Mouse (Mus musculus): ENCODE data around the gene Cox4i1. TPM values are rescaled to one million over a fixed set of nuclear protein-coding genes. Genes with fewer than 3 reads are reported as not detected.
"Not testable (repeated sequence)": the region's sequence is repeated elsewhere in the genome, so short reads cannot be mapped to it uniquely, and the experiment has no call there.

Gene Cox4i1
- polyA plus RNA-seq, 1 experiment: 1,638 TPM

- DNase-seq (ENCODE audit: low read depth, low spot score): no peak
- WGBS: 65% methylated on average over 7 of the region's 7 CpGs
Observed at GRCm38 (mm10) chr8:120656322-120657052, 11.5 kb upstream of the Cox4i1 start.

- no peak for DNase-seq (ENCODE audit: low read depth, low spot score)
- WGBS: 92% methylated on average over 8 of the region's 8 CpGs
Observed at GRCm38 (mm10) chr8:120657415-120657814, 10.6 kb upstream of the Cox4i1 start.

- 81% methylated on average over 6 of the region's 6 CpGs for WGBS
Observed at GRCm38 (mm10) chr8:120664566-120664965, 3.5 kb upstream of the Cox4i1 start.

GRCm38 (mm10) chr8:120665726-120666455 lies 2.1 kb upstream of the Cox4i1 start:
- no peak for DNase-seq (ENCODE audit: low read depth, low spot score)
- WGBS: 69% methylated on average over 3 of the region's 3 CpGs

More at GRCm38 (mm10) chr8:120664566-120664965, 3.5 kb upstream of the Cox4i1 start:
- no peak for DNase-seq (ENCODE audit: low read depth, low spot score)

- no peak for DNase-seq (ENCODE audit: low read depth, low spot score)
- WGBS: 5% methylated on average over 17 of the region's 17 CpGs
Observed at GRCm38 (mm10) chr8:120666807-120667470, 1.1 kb upstream of the Cox4i1 start.

- under 1% methylated on average over 51 of the region's 51 CpGs for WGBS
- no peak for DNase-seq (ENCODE audit: low read depth, low spot score)
Observed at GRCm38 (mm10) chr8:120668374-120668905, 418 bp downstream of the Cox4i1 start, which contains the start of gene Emc8. TSS of gene Emc8 (minus strand) at chr8:120668573.

- 52% methylated on average over 6 of the region's 6 CpGs for WGBS
- DNase-seq (ENCODE audit: low read depth, low spot score): no peak
Observed at GRCm38 (mm10) chr8:120671775-120672174, 3.8 kb downstream of the Cox4i1 start.

GRCm38 (mm10) chr8:120672626-120673229 lies 4.7 kb downstream of the Cox4i1 start:
- DNase-seq (ENCODE audit: low read depth, low spot score): no peak
- WGBS: 86% methylated on average over 16 of the region's 16 CpGs

GRCm38 (mm10) chr8:120673298-120673697 lies 5.3 kb downstream of the Cox4i1 start:
- DNase-seq (ENCODE audit: low read depth, low spot score): no peak
- WGBS: 92% methylated on average over 7 of the region's 7 CpGs

GRCm38 (mm10) chr8:120675718-120676117 lies 7.7 kb downstream of the Cox4i1 start:
- 76% methylated on average over 8 of the region's 8 CpGs for WGBS
- no peak for DNase-seq (ENCODE audit: low read depth, low spot score)

GRCm38 (mm10) chr8:120678447-120678846 lies 10.4 kb downstream of the Cox4i1 start:
- DNase-seq (ENCODE audit: low read depth, low spot score): no peak
- WGBS: 15% methylated on average over 10 of the region's 10 CpGs

- DNase-seq (ENCODE audit: low read depth, low spot score): no peak
- 24% methylated on average over 11 of the region's 11 CpGs for WGBS
Observed at GRCm38 (mm10) chr8:120679629-120680387, 11.8 kb downstream of the Cox4i1 start.

GRCm38 (mm10) chr8:120680405-120680804 lies 12.4 kb downstream of the Cox4i1 start:
- 27% methylated on average over 7 of the region's 7 CpGs for WGBS
- not testable (repeated sequence) for DNase-seq (ENCODE audit: low read depth, low spot score)

GRCm38 (mm10) chr8:120681113-120681512 lies 13.1 kb downstream of the Cox4i1 start:
- WGBS: 77% methylated on average over 10 of the region's 10 CpGs
- no peak for DNase-seq (ENCODE audit: low read depth, low spot score)

- peak; percentile 81 for DNase-seq (ENCODE audit: low read depth, low spot score)
- WGBS: 10% methylated on average over 10 of the region's 10 CpGs
Observed at GRCm38 (mm10) chr8:120683602-120684001, 15.6 kb downstream of the Cox4i1 start.

- DNase-seq (ENCODE audit: low read depth, low spot score): no peak
- 50% methylated on average over 5 of the region's 5 CpGs for WGBS
Observed at GRCm38 (mm10) chr8:120684082-120684481, 16.1 kb downstream of the Cox4i1 start.

GRCm38 (mm10) chr8:120685097-120685496 lies 17.1 kb downstream of the Cox4i1 start:
- WGBS: 14% methylated on average over 5 of the region's 5 CpGs
- no peak for DNase-seq (ENCODE audit: low read depth, low spot score)

- no peak for DNase-seq (ENCODE audit: low read depth, low spot score)
- WGBS: 79% methylated on average over 8 of the region's 8 CpGs
Observed at GRCm38 (mm10) chr8:120685591-120685990, 17.6 kb downstream of the Cox4i1 start.

GRCm38 (mm10) chr8:120686051-120686450 lies 18.0 kb downstream of the Cox4i1 start:
- 87% methylated on average over 13 of the region's 13 CpGs for WGBS
- DNase-seq (ENCODE audit: low read depth, low spot score): no peak
